Mouse (Mus musculus) liver, adult 2 months (tissue): Measurements from ENCODE around the gene Use1. TPM values are rescaled to one million over a fixed set of nuclear protein-coding genes. Genes with fewer than 3 reads are reported as not detected.

Experiments used
- DNase-seq: peaks from one replicate; pipeline ENCODE4 v3.0.0-alpha.2; 2011; ENCODE audit warnings: low read depth, low spot score; ENCODE audit errors: extremely low read depth
- H3K27ac ChIP-seq: fragments of 200-500 bp; replicated peaks from 2 replicates; pipeline ENCODE4 v1.5.1; 2012; ENCODE audit warnings: low read depth, mild to moderate bottlenecking, control low read depth, inconsistent platforms, low read length; ENCODE audit not compliant: insufficient read depth
- H3K27me3 ChIP-seq: fragments of 200-500 bp; 2 replicates; pipeline ENCODE4 v1.6.1; 2012; ENCODE audit warnings: mild to moderate bottlenecking, moderate library complexity, low read length, inconsistent platforms; ENCODE audit not compliant: control insufficient read depth, insufficient read depth
- H3K36me3 ChIP-seq: fragments of 200-500 bp; 2 replicates; pipeline ENCODE4 v1.6.1; 2012; ENCODE audit warnings: low read length, inconsistent platforms; ENCODE audit not compliant: control insufficient read depth, insufficient read depth
- H3K4me1 ChIP-seq: fragments of 200-500 bp; 2 replicates; pipeline ENCODE4 v1.6.1; 2011; ENCODE audit warnings: low read length; ENCODE audit not compliant: control insufficient read depth, insufficient read depth
- H3K4me3 ChIP-seq: fragments of 200-500 bp; 2 replicates; pipeline ENCODE4 v1.5.1; 2011; ENCODE audit warnings: low read depth, mild to moderate bottlenecking, control low read depth, low read length, moderate library complexity; ENCODE audit not compliant: insufficient read depth
- H3K79me2 ChIP-seq: fragments of 200-500 bp; 2 replicates; pipeline ENCODE4 v1.6.1; 2012; ENCODE audit warnings: inconsistent platforms, mild to moderate bottlenecking, low read length, moderate library complexity; ENCODE audit not compliant: control insufficient read depth, insufficient read depth
- H3K9ac ChIP-seq: fragments of 200-500 bp; 2 replicates; pipeline ENCODE4 v1.6.1; 2012; ENCODE audit warnings: low read depth, mild to moderate bottlenecking, control low read depth, inconsistent platforms, low read length
- CTCF ChIP-seq: fragments of 200-500 bp; IDR thresholded peaks from 2 replicates; pipeline ENCODE4 v1.5.1; 2011; ENCODE audit warnings: low read depth, low read length, control low read depth
- POLR2A ChIP-seq: fragments of 200-500 bp; IDR thresholded peaks from 2 replicates; pipeline ENCODE4 v1.6.1; 2011; ENCODE audit warnings: low read length, control low read depth; ENCODE audit not compliant: insufficient read depth; ENCODE audit errors: extremely low read depth
- WGBS: fragments of 180-500 bp; shearing (Covaris S2); methylation state at CpG from one replicate; pipeline ENCODE4 v1.1.7; 2018; 5-methylcytosine and 5-hydroxymethylcytosine counted together
- polyA plus RNA-seq: library from polyadenylated mRNA; depleted of rRNA; stranded (reverse); fragments of >200 nt; gene quantifications from 2 replicates; pipeline ENCODE4 v1.2.3, GENCODE M21; 2012
- total RNA-seq: library from RNA; depleted of rRNA; stranded (reverse); fragments of >200 nt; gene quantifications from 2 replicates; pipeline ENCODE4 v1.2.3, GENCODE M21; 2014

Gene Use1
- total and polyA plus RNA-seq, 2 experiments: 69.9 to 82.2 TPM

DNA sequence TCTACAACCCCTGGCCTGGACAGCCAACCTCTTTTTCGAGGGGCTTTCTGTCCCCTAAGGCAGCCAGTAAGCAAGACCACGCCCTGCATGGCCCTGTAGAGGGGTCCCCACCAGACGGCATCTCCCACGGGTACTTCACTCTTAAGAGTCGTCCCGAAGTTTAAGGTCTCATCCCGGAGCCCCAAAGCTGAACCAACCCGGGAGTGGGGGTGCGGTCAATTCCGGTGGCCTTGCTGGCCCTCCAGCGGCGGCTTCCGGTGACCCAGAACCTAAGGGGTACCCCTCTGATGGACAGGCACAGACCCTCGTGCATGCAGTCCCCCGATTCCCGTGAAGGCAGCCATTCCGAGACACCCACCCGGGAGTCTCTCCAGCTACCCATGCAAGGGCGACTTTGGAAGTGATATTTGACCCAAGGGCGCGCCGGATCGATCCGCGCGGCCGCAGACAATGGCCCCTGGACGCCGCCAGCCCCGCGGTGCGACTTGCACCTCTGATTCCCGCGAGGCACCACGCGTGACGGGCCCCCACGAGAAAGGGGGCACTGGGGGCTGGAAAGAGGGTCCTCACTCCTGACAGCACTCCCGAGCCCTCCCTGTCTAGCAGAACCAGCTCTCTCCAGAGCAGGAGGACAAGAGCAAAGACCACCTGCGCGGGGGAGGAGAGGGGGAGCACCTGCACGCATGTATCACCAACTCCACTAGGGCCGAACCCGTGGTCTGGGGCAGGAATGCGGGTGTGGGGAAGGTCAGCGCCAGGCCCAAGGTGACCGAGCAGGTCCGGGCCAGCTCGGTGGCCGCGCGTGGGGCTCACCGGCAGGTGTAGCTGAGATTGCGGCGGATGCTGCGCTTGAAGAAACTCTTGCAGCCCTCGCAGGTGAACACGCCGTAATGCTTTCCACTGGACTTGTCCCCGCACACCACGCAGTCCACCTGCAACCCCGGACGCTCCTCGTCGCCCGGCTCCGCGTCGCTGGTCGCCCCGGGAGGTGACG lies 13.8 kb downstream of the Use1 start:
- Histone ChIP-seq H3K36me3 (peaks cover 2% of the 10 kb centered on the region; the same call in 1 of the 2 replicates), H3K27me3 (no peaks in the 10 kb centered on the region), H3K27ac (peak overlapping the region; percentile 96), H3K4me3 (peak overlapping the region; percentile 98), H3K79me2 (peaks cover 40% of the 10 kb centered on the region), H3K9ac (peak overlapping the region; percentile 96), H3K4me1 (peaks cover 32% of the 10 kb centered on the region)
- under 1% methylated on average over 72 of the region's 72 CpGs for WGBS
- TF ChIP-seq POLR2A (0 out of 2 replicates have a peak, but pooled peaks have one; percentile 20), CTCF (no peak)
- DNase-seq: peak; percentile 32

- Histone ChIP-seq H3K27ac (peak within 1 kb of the TSS; percentile 96), H3K79me2 (peaks cover 34% of the 10 kb centered on the region), H3K4me3 (peak within 1 kb of the TSS; percentile 98), H3K9ac (peak within 1 kb of the TSS; percentile 96), H3K27me3 (no peaks in the 10 kb centered on the region), H3K4me1 (peaks cover 27% of the 10 kb centered on the region), H3K36me3 (peaks cover 2% of the 10 kb centered on the region; the same call in 1 of the 2 replicates)
- 2% methylated on average over 89 of the region's 89 CpGs for WGBS
- DNase-seq: peak; percentile 10
- TF ChIP-seq POLR2A (0 out of 2 replicates have a peak, but pooled peaks have one; percentile 21), CTCF (no peak)
These were observed 14.8 kb downstream of the Use1 start, which contains the start of gene Nr2f6 for GRCm38 (mm10) chr8:71381421-71381970. Gene Nr2f6 (minus strand): TSS chr8:71381960.

GRCm38 (mm10) chr8:71381971-71382961 lies 15.6 kb downstream of the Use1 start:
- Histone ChIP-seq H3K9ac (peak overlapping the region; percentile 96), H3K27me3 (no peaks in the 10 kb centered on the region), H3K79me2 (peaks cover 34% of the 10 kb centered on the region), H3K4me3 (peak overlapping the region; percentile 96), H3K36me3 (peaks cover 2% of the 10 kb centered on the region; the same call in 1 of the 2 replicates), H3K27ac (peak overlapping the region; percentile 95), H3K4me1 (peaks cover 21% of the 10 kb centered on the region)
- DNase-seq: peak; percentile 96
- under 1% methylated on average over 64 of the region's 80 CpGs for WGBS
- TF ChIP-seq POLR2A (peak; percentile 57), CTCF (no peak)

GRCm38 (mm10) chr8:71383396-71383795 lies 16.7 kb downstream of the Use1 start:
- peak; percentile 51; the same call in 1 of the 2 replicates for TF ChIP-seq POLR2A
- no peak for TF ChIP-seq CTCF
- peak overlapping the region; percentile 95 for H3K27ac ChIP-seq
- peaks cover 31% of the 10 kb centered on the region for H3K79me2 ChIP-seq
- 9% methylated on average over 12 of the region's 12 CpGs for WGBS
- no peaks in the 10 kb centered on the region for H3K36me3 ChIP-seq
- peak; percentile 89 for DNase-seq
- peak overlapping the region; percentile 21; the same call in 1 of the 2 replicates for H3K4me3 ChIP-seq
- H3K27me3 ChIP-seq: no peaks in the 10 kb centered on the region
- H3K9ac ChIP-seq: peak overlapping the region; percentile 61
- peaks cover 17% of the 10 kb centered on the region for H3K4me1 ChIP-seq

- H3K36me3 ChIP-seq: no peaks in the 10 kb centered on the region
- WGBS: 16% methylated on average over 3 of the region's 3 CpGs
- H3K9ac ChIP-seq: peak overlapping the region; percentile 54
- no peaks in the 10 kb centered on the region for H3K27me3 ChIP-seq
- peak overlapping the region; percentile 1; the same call in 1 of the 2 replicates for H3K4me3 ChIP-seq
- peaks cover 12% of the 10 kb centered on the region for H3K4me1 ChIP-seq
- H3K27ac ChIP-seq: peak overlapping the region; percentile 95
- peak; percentile 57 for DNase-seq
- H3K79me2 ChIP-seq: peaks cover 28% of the 10 kb centered on the region
- TF ChIP-seq CTCF: no peak
These were observed 17.2 kb downstream of the Use1 start for GRCm38 (mm10) chr8:71383860-71384259.
